Mouse (Mus musculus): ENCODE data around the gene Rpl28.

DNA sequence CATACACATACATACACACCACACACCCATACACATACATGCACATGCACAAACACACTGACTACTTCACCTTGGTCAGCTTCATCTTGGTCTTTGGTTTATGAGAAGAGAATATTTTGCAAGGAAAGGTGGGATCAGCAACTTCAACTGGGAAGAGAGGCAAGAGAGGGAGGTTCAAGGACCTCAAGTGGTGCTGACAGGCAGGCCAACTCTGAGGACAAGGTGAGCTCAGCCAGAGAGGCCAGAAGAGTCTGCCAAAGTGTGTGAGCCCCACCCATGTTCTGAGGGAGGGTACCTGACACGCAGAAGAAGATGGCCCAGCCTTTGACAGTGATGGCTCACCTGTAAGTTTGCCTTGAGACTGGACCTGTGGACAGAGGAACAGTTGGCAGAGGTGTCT lies 33.0 kb upstream of the Rpl28 start:
- no peak for TF ChIP-seq MYOD1 (IDR thresholded peaks at IDR 0.05; ENCODE audit: control insufficient read depth, insufficient read length, low read depth)
- TF ChIP-seq MYOG (IDR thresholded peaks at IDR 0.05; ENCODE audit: control insufficient read depth, extremely low read depth, insufficient read length): no peak
- TF ChIP-seq CTCF (IDR thresholded peaks at IDR 0.05; ENCODE audit: control insufficient read depth, insufficient read depth, insufficient read length): no peak
- TF ChIP-seq MAX (IDR thresholded peaks at IDR 0.05): no peak
- TF ChIP-seq FOSL1 (IDR thresholded peaks at IDR 0.05; ENCODE audit: insufficient read depth, low read length, poor library complexity, severe bottlenecking): no peak
- no peak for TF ChIP-seq USF1 (IDR thresholded peaks at IDR 0.05; ENCODE audit: low read depth)
